Comparison of ENCODE assay signal across 9 mouse cellular contexts in the genomic region with DNA sequence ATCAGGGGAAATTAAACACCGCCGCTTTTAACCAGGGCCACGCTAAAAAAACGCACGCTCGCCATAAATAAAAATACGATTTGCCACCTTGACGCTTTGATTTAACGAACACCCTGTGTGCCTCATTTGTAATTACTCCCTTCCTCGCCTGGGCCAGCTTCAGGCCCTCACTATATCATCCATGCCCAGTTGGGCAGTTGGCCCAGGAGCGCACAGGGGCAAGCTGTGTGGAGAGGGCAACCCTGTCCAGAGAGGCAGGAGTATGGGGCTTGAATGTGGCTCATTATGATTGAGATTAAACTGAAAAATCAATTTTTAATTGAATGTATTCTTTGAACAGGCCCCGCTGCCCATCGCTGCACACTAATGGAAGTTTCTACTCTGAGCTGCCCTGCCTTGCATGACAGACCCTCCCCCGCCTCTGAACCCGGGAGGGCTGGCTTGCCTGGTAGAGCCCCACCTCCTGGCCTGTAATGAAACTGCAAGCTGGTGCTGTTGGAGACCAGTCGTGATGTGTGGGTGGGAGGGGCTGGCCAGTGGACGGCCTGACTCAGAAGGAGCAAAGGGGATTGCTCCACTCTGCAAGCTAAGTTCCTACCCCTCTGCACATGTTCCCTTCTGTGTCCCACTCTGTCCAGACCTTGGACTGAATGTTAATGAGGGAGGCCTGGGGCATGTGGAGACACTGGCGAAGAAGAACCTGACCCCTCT. TPM values are rescaled to one million over a fixed set of nuclear protein-coding genes. Genes with fewer than 3 reads are reported as not detected.
DNase-seq lines count a peak whose midpoint lies in the region; ATAC-seq and TF ChIP-seq lines count a peak whose summit lies in the region.
"Had no signal": no experiment of that assay in that cellular context is flagged by ENCODE, and none has a peak within 500 bp of the region (broad histone marks: within the 10 kb centered on the region; RNA-seq: fewer than 3 reads in every experiment).

No protein-coding gene starts in this region.

- no peak overlapping the region for H3K27ac ChIP-seq in midbrain, embryonic 10.5 days (replicated peaks)
- no peak overlapping the region for H3K27ac ChIP-seq in midbrain, embryonic 15.5 days
- no peak overlapping the region for H3K27ac ChIP-seq in midbrain, postnatal 0 days (ENCODE audit: low read depth, low read length)

- no peak overlapping the region for H3K4me2 ChIP-seq in midbrain, embryonic 15.5 days
- no peak overlapping the region for H3K4me2 ChIP-seq in midbrain, postnatal 0 days (ENCODE audit: low read depth, low read length, poor library complexity, severe bottlenecking)

- peaks cover 19% of the 10 kb centered on the region for H3K27me3 ChIP-seq in midbrain, embryonic 10.5 days (ENCODE audit: low read depth, poor library complexity, severe bottlenecking)
- 0 out of 2 replicates have a peak, but pooled peaks cover 3% of the 10 kb centered on the region for H3K27me3 ChIP-seq in midbrain, embryonic 15.5 days (replicated peaks)
- no peaks in the 10 kb centered on the region for H3K27me3 ChIP-seq in midbrain, postnatal 0 days (ENCODE audit: insufficient read depth, low read length)

- peak; percentile 78 for TF ChIP-seq CTCF in midbrain, postnatal 0 days (IDR thresholded peaks at IDR 0.05)

- no peaks in the 10 kb centered on the region for H3K9me3 ChIP-seq in midbrain, embryonic 10.5 days (replicated peaks)
- H3K9me3 ChIP-seq in midbrain, embryonic 15.5 days, result no peaks in the 10 kb centered on the region
- no peaks in the 10 kb centered on the region for H3K9me3 ChIP-seq in midbrain, postnatal 0 days (ENCODE audit: low read length)

- 29% methylated on average over 18 of the region's 18 CpGs for WGBS in midbrain, embryonic 10.5 days
- WGBS in midbrain, embryonic 15.5 days, result 31% methylated on average over 18 of the region's 18 CpGs
- WGBS in midbrain, postnatal 0 days, result 33% methylated on average over 18 of the region's 18 CpGs

- H3K4me1 ChIP-seq in midbrain, embryonic 10.5 days, result peaks cover 51% of the 10 kb centered on the region
- H3K4me1 ChIP-seq in midbrain, embryonic 15.5 days, result peaks cover 20% of the 10 kb centered on the region
- peaks cover 7% of the 10 kb centered on the region; the same call in 1 of the 2 replicates for H3K4me1 ChIP-seq in midbrain, postnatal 0 days (ENCODE audit: insufficient read depth, low read length)

- ATAC-seq in midbrain, embryonic 15.5 days (replicated peaks), result no peak; the same call in 1 of the 2 replicates
- ATAC-seq in midbrain, postnatal 0 days (ENCODE audit: low FRiP score), result peak; percentile 57; the same call in 1 of the 2 replicates
- ATAC-seq in monocyte, adult 5-6 weeks (replicated peaks; ENCODE audit: insufficient number of reproducible peaks, low FRiP score, low TSS enrichment, poor library complexity, severe bottlenecking), result no peak

- H3K9ac ChIP-seq in midbrain, embryonic 15.5 days, result no peak overlapping the region
- H3K9ac ChIP-seq in midbrain, postnatal 0 days (replicated peaks; ENCODE audit: low read length, poor library complexity, severe bottlenecking), result no peak overlapping the region

- DNase-seq in cerebellum, adult 18-20 months, result peak; percentile 50 to 54
- DNase-seq in cerebellum, adult 11 months, result no peak
- DNase-seq in midbrain, embryonic 10.5 days (ENCODE audit: low spot score), result peak; percentile 79
- DNase-seq in embryo, embryonic 10 days (ENCODE audit: low spot score), result peak; percentile 78
- DNase-seq in hindlimb bud, embryonic 11.5 days (ENCODE audit: extremely low spot score, low read depth, low spot score), result peak; percentile 14
- DNase-seq in midbrain, postnatal 0 days (ENCODE audit: low spot score), result peak; percentile 68

- H3K36me3 ChIP-seq in midbrain, embryonic 10.5 days, result no peaks in the 10 kb centered on the region
- no peaks in the 10 kb centered on the region for H3K36me3 ChIP-seq in midbrain, embryonic 15.5 days (replicated peaks)
- no peaks in the 10 kb centered on the region for H3K36me3 ChIP-seq in midbrain, postnatal 0 days (ENCODE audit: insufficient read depth, low read length)
- H3K36me3 ChIP-seq: G1E had no signal

- no peak overlapping the region for H3K4me3 ChIP-seq in midbrain, embryonic 10.5 days
- H3K4me3 ChIP-seq in midbrain, embryonic 15.5 days, result no peak overlapping the region
- H3K4me3 ChIP-seq in midbrain, postnatal 0 days (ENCODE audit: low read depth, low read length), result no peak overlapping the region

RNA-seq across cellular contexts. Expression of a gene that starts 57.9 kb away (rescaled TPM):
- 7.3 and 8.6 TPM in 2 replicates for polyA plus RNA-seq in midbrain, embryonic 10.5 days (2016; fragmentation: Nextera tagmentation; extraction: Ambion mirVana)
- polyA plus RNA-seq in midbrain, embryonic 15.5 days (2015; fragmentation: Nextera tagmentation; extraction: Ambion mirVana), result 6.6 and 8.2 TPM in 2 replicates
- 8.7 and 13.6 TPM in 2 replicates for total RNA-seq in midbrain, postnatal 0 days (2014; rRNA removed)
- polyA plus RNA-seq in midbrain, postnatal 0 days (2015; fragmentation: Nextera tagmentation; extraction: Ambion mirVana), result 5.1 and 5.3 TPM in 2 replicates
- total RNA-seq in monocyte, adult 5-6 weeks (2017), result 9.4 to 14.5 TPM (median 13.7 TPM) in 3 replicates
